Mouse (Mus musculus) central nervous system, embryonic 11.5 days (tissue): ENCODE data around the gene Hoxd4. TPM values are rescaled to one million over a fixed set of nuclear protein-coding genes. Genes with fewer than 3 reads are reported as not detected.

Experiments
- polyA plus RNA-seq: library from polyadenylated mRNA; depleted of rRNA; stranded (reverse); fragments of >200 nt; gene quantifications from 2 replicates; pipeline ENCODE4 v1.2.3, GENCODE M21; 2012; rRNA removed

Gene Hoxd4
- polyA plus RNA-seq: 0.48 and 31.7 TPM in 2 replicates

DNA sequence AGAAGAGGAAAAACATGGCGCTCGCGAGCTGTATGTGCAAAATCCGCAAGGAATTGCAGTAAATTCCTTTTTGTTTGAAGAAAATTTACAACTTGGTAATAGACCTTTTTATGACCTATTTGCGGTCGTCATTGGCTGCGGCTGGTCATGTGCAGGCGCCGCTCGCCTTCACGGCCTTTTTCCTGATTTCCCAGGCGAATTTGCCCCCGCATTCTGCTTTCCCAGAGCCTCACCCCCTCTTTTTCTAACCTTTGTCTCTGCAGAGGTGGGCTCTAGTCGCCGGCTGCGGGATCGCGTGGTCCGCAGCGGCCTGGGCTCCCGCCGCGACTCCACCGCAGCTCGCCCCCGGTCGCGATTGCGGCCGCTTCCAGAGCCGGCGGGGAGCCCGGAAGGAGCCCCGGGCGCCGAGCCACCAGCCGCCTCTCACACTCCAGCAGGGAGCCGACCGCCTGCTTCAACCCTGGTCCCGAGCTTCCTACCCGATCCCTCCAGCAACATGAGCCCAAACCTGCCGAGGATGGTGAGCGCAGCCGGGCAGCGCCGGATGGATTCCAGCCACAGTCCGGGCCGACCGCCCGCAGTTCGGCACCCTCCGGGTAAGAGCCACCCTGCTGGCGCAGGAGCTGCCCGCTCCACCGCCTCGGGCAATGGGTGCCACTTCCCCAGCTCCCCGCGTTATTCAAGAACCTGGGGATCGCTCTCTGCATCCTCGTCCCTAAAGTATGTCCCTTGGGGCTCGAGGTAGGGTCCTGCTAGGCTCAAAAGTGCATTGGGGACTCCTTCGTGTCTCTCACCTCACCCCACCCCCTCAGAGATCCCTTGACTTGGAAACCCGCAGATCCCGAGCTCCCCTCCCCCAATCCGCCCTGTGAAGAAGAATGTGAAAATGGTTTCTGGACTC is at the start of gene Hoxd4, which contains the start of gene Hoxd3:
Gene Hoxd4, plus strand, starts transcription at position 209 of the 901 bp plus-strand sequence.
Gene Hoxd3, plus strand, starts transcription at position 207 of the 901 bp plus-strand sequence.

DNA sequence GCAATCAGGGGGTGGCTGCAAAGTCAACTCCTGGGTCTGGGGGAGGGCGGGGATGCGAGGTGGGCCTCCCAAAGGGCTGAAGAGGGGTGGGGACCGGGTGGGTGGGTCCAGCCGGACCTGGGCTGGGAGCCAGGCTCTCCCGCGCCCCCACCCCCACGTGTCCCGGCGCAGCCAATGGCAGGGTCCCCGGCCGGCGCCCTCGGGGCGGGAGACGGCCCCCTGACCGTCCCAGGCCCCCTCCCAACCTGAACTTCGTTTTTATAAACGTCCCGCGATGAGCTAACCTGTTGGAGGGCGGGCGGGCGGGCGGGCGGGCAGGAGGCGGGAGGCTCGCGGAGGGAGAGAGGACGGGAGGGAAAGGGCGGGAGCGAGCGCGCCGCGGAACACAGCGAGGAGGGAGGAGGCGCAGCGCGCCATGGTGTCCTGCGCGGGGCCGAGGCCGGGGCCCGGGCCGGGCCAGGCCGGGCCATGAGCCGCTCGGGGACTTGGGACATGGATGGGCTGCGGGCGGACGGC is 43.8 kb upstream of the Hoxd4 start, which contains the start of gene Hoxd13:
Gene Hoxd13, plus strand, starts transcription at position 469 of the 516 bp plus-strand sequence.

DNA sequence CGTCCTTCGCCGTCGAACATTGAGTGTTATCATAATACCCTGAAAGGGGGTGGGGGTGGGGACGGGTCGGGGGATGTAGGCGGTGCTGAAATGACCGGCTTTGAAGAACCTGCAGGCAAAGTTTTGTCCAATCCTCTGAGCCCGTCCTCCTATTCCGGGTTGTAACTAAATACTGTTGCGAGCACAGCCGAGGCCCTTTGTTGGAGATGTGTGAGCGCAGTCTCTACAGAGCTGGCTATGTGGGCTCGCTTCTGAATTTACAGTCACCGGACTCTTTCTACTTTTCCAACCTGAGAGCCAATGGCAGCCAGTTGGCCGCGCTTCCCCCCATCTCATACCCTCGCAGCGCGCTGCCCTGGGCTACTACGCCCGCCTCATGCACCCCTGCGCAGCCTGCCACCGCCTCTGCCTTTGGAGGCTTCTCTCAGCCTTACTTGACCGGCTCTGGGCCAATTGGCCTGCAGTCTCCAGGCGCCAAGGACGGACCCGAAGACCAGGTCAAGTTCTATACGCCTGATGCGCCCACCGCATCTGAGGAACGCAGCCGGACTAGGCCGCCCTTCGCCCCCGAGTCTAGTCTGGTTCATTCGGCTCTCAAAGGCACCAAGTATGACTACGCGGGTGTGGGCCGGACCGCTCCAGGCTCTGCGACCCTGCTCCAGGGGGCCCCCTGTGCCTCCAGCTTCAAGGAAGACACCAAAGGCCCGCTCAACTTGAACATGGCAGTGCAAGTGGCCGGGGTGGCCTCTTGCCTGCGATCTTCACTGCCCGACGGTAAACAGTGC is 36.7 kb upstream of the Hoxd4 start, which contains the start of gene Hoxd12:
Gene Hoxd12, plus strand, starts transcription at position 133 of the 785 bp plus-strand sequence.

DNA sequence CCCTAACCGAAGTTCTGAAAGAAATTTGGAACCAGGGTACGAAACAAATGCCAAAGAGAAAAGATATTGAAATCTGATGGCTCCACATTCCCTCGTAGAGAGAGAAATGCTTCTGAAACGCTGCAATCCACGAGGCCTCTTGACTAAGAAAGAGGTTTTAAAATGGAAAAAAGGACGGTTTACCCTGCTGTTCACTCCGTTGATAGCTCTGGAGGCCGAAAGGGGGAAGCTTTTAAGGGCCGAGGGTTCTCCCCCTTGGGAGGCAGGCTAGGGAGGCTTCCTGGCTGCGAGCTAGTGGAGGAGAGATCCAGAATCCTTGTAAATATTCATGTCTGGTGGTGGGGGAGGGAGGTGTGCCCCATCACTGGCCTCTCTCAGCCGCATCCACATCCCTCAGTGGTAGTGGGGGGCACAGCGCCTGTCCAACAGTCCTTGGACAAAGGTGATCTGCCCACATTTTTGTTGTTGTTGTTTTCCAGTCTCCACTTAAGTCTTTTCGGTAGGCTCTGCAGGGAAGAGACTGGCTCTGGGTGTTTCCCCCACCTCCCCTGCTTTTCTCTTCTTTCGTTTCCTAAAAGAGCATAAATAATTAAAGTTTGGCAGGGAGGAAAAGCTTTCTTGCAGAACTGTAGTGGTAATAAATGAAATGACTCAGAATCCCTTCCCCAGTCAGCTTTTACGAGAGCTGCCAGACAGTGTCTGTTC is 32.7 kb upstream of the Hoxd4 start, which contains the start of gene Hoxd11:
Gene Hoxd11, plus strand, starts transcription at position 667 of the 705 bp plus-strand sequence.

DNA sequence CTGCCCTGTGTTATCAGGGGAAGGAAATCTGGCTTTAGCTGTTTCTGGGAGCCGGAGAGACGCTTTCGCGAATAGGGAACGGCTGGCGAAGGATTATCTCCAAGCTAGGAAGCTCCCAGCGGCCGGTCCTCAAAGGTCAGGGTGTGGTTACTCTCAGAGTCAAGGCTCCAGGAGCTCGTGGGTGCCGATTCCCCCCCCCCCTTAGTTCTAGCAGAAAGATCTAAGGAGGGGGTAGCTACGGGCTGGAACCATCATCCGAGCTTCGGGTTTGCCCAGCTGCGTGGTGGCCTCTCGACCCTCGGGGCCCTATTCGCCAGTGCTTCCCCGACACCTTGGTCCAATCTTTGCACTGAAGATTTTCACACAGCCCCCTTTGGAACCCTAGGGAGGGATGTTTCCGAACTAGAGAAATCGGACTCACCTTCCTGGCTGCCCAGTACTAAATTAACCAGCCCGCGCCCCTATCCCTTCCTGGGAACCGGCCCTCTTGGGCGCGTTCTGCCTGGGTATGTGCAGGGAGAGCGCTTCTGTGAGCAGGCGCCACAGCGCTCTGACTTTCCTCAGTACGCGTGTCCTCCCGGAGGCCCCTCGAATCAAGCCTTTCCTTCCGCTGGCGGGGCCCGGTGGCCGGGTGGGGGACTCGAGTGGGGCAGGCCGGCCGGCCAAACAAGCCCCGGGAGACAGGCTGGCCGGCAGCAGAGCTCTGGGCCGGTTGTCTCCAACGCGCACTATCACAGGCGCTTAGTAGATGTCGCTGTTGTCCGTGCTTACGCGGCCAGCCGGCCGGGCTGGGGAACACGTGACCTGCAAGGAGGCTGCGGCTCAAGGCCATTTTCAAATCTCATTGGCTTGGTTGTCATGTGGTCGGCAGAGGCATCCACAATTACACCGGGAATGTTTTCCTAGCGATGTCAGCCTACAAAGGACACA is 20.4 kb upstream of the Hoxd4 start, which contains the start of gene Hoxd10:
Gene Hoxd10, plus strand, starts transcription at position 903 of the 930 bp plus-strand sequence.

DNA sequence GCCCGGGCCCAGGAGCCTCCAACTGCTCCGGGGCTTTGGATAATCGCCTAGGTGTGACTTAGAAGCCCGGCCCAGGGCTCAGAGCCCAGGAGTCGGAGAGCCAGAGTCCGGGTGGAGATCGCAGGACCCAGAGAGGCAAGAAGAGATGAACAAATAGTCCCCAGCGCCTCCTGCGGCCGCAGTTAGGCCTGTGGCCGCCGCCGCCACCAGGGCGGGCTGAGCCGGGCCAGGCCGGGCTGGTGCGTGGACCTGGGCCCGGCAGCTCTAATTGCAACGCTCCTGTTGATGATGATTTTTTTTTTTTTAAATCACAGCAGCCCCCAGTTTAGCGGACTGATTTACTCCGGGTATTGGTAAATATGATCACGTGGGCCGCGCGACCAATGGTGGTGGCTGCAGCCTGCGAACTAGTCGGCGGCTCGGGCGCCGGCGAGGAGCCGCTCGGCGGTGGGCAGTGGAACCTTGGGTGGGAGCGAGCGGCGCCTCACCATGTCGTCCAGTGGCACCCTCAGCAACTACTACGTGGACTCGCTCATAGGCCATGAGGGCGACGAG is 14.1 kb upstream of the Hoxd4 start, which contains the start of gene Hoxd9:
Gene Hoxd9, plus strand, starts transcription at position 161 of the 555 bp plus-strand sequence.

DNA sequence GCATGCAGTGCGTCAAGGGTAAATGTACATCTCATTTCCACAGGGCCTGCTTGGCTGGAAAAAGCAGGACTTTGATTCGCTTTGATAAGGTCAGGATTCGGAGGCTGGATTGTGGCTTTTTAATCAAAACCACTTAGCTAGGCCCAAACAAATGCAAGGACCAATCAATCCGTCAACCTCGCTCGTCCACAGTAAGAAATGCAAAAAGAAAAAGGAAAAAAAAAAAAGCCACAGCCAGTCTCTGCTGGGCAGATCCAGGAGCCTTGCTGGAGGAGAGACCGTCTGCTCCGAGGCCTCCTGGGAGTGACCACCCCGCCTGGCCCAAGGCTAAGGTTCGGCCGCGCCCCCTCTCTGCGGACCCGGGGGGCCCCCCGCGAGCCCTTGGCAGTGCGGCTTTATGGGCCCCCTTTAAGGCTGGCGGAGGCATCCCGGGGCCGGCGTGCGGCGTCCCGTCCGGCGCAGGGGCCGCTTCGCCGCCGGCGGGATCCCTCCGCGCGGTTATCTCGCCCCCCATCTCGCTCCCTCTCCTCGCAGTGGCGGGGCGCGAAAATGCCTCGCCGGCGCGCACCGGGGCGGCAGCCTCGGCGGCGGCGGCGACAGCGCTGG is 7.2 kb upstream of the Hoxd4 start, which contains the start of gene Hoxd8:
Gene Hoxd8, plus strand, starts transcription at position 223 of the 606 bp plus-strand sequence.

DNA sequence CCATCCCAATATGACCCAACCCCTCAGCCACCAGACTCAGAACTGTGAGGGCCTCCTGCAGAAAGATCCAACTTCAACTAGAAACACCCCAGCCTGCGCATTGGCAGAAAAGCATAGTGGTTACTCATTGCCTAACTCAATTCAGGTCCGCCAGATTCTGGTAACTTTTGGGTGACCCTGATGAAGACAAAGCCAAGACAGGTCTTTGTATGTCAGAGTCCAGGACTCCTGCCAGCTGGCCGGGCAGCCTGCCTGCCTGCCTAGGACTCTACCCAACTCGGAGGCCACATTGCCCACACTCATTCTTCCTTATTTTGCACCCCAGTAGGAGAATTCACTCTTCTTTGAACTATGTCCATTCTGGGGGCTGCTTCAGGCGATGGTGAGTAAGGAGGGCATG is 14.8 kb downstream of the Hoxd4 start, which contains the start of gene Gm28230:
Gene Gm28230, plus strand, starts transcription at position 178 of the 400 bp plus-strand sequence.

DNA sequence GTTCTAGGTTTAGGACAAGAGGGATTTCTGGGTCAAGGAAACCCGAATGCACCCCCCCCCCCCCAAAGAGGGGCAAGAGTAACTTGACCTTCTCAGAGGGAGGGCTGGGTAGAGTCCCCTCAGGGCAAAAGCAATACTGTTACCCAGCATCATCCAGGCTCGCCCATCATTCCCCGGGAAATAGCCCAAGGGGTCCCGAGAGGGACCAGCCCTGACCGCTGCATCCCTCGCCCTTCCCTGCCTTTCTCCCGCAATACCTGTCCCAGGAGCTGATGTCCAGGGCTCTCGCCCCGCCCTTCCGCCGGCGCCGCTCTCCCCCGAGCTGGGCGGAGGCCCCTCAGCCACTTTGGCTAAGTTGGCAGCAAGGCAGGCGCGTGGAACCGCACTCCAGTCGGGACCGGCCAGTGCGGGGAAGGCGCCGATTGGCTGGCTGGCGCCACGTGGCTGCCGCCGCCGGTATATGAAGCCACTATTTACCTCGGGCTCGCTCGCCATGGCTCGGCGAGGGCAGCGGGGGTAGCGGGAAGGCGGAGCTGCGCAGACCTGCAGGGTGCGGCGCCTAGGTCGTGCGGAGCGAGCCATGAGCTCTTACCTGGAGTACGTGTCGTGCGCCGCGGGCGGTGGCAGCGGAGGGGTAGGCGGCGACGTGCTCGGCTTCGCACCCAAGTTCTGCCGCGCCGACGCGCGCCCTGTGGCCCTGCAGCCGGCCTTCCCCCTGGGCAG is 51.0 kb downstream of the Hoxd4 start, which contains the start of gene Hoxd1:
Gene Hoxd1, plus strand, starts transcription at position 459 of the 723 bp plus-strand sequence.

Other genes starting within 250 kb of the Hoxd4 start
- gene Lnpk, start 132.5 kb upstream of the Hoxd4 start, polyA plus RNA-seq: 27.6 and 32.6 TPM in 2 replicates
- gene Evx2, start 52.4 kb upstream of the Hoxd4 start, polyA plus RNA-seq: 3.1 and 5.4 TPM in 2 replicates
- 0.10 and 10.4 TPM in 2 replicates for gene Hoxd13, start 43.6 kb upstream of the Hoxd4 start, polyA plus RNA-seq
- gene Hoxd12, start 36.9 kb upstream of the Hoxd4 start, polyA plus RNA-seq: 4.5 TPM in 1 of 2 replicates, not detected in the other
- 7.1 TPM in 1 of 2 replicates, not detected in the other for gene Hoxd11, start 32.4 kb upstream of the Hoxd4 start, polyA plus RNA-seq
- gene Hoxd10, start 20.0 kb upstream of the Hoxd4 start, polyA plus RNA-seq: 0.12 and 10.9 TPM in 2 replicates
- gene Hoxd9, start 14.2 kb upstream of the Hoxd4 start, polyA plus RNA-seq: 0.04 and 7.3 TPM in 2 replicates
- gene Hoxd8, start 7.3 kb upstream of the Hoxd4 start, polyA plus RNA-seq: 0.36 and 7.0 TPM in 2 replicates
- 0.66 and 38.3 TPM in 2 replicates for gene Hoxd3, start within 50 bp of the Hoxd4 start, polyA plus RNA-seq
- 0.13 and 20.0 TPM in 2 replicates for gene Gm28230, start 14.8 kb downstream of the Hoxd4 start, polyA plus RNA-seq
- 0.14 and 1.2 TPM in 2 replicates for gene Hoxd1, start 51.1 kb downstream of the Hoxd4 start, polyA plus RNA-seq
- 84.9 and 94.0 TPM in 2 replicates for gene Mtx2, start 113.9 kb downstream of the Hoxd4 start, polyA plus RNA-seq